In the genomic region with DNA sequence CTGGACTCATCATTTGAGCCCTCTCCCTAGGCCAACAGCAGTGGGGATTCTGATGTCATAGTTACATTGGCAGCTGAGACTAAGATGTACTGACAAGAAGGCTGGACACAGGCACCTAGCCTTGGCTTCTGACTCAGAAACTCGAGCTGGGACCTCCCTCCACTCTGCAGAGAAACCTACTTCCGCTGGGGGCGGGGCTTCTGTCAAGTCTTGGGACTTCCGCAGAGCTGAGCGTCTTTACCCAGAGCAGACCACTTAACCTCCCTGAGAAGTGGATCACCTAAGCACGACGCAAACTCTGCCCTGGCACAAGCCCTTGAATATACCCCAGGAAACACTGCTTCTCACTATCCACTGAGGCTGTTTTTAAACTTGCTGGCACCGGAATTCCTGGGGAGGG, we compare ENCODE assay signal across 8 mouse cellular contexts. TPM values are rescaled to one million over a fixed set of nuclear protein-coding genes. Genes with fewer than 3 reads are reported as not detected.
DNase-seq lines count a peak whose midpoint lies in the region; ATAC-seq and TF ChIP-seq lines count a peak whose summit lies in the region.

No protein-coding gene starts in this region.

- H3K36me3 ChIP-seq in intestine, postnatal 0 days (ENCODE audit: control insufficient read depth, insufficient read depth) = no peaks in the 10 kb centered on the region
- H3K36me3 ChIP-seq in macrophage (ENCODE audit: inconsistent target) = no peaks in the 10 kb centered on the region
- H3K36me3 ChIP-seq in midbrain, postnatal 0 days (ENCODE audit: insufficient read depth, low read length) = no peaks in the 10 kb centered on the region

- no peak overlapping the region for H3K4me3 ChIP-seq in intestine, postnatal 0 days (ENCODE audit: low read depth, low read length)
- H3K4me3 ChIP-seq in macrophage (ENCODE audit: inconsistent target) = no peak overlapping the region
- H3K4me3 ChIP-seq in midbrain, postnatal 0 days (ENCODE audit: low read depth, low read length) = no peak overlapping the region

- TF ChIP-seq CTCF in intestine, postnatal 0 days (IDR thresholded peaks at IDR 0.05; ENCODE audit: low read depth) = no peak
- TF ChIP-seq CTCF in midbrain, postnatal 0 days (IDR thresholded peaks at IDR 0.05) = no peak

- no peaks in the 10 kb centered on the region for H3K27me3 ChIP-seq in intestine, postnatal 0 days (replicated peaks; ENCODE audit: control insufficient read depth, insufficient read depth, low read length)
- H3K27me3 ChIP-seq in midbrain, postnatal 0 days (ENCODE audit: insufficient read depth, low read length) = no peaks in the 10 kb centered on the region

- no peaks in the 10 kb centered on the region for H3K9me3 ChIP-seq in intestine, postnatal 0 days (ENCODE audit: control insufficient read depth)
- no peaks in the 10 kb centered on the region for H3K9me3 ChIP-seq in midbrain, postnatal 0 days (ENCODE audit: low read length)

- H3K4me2 ChIP-seq in intestine, postnatal 0 days (replicated peaks; ENCODE audit: low read depth) = peak overlapping the region; percentile 37; the same call in 1 of the 2 replicates
- no peak overlapping the region for H3K4me2 ChIP-seq in midbrain, postnatal 0 days (ENCODE audit: low read depth, low read length, poor library complexity, severe bottlenecking)

- intact Hi-C loops in left cerebral cortex, postnatal 25 days (cut with DNase I) = no loop called here

- no peak overlapping the region for H3K9ac ChIP-seq in intestine, postnatal 0 days (ENCODE audit: low read depth, low read length)
- no peak overlapping the region for H3K9ac ChIP-seq in midbrain, postnatal 0 days (replicated peaks; ENCODE audit: low read length, poor library complexity, severe bottlenecking)

- ATAC-seq in intestine, postnatal 0 days = peak; percentile 13; the same call in 1 of the 2 replicates
- no peak for ATAC-seq in midbrain, postnatal 0 days (ENCODE audit: low FRiP score)

- WGBS in intestine, postnatal 0 days = 13% methylated on average over 8 of the region's 8 CpGs
- WGBS in macrophage (ENCODE audit: missing documents) = 8% methylated on average over 8 of the region's 8 CpGs
- 26% methylated on average over 8 of the region's 8 CpGs for WGBS in midbrain, postnatal 0 days

- H3K27ac ChIP-seq in intestine, postnatal 0 days (ENCODE audit: low read depth, low read length) = no peak overlapping the region
- 0 out of 2 replicates have a peak overlapping the region, but pooled peaks have one; percentile 5 for H3K27ac ChIP-seq in macrophage
- no peak overlapping the region for H3K27ac ChIP-seq in midbrain, postnatal 0 days (ENCODE audit: low read depth, low read length)

- peak; percentile 69 for DNase-seq in 416B (ENCODE audit: low read depth)
- peak; percentile 76 for DNase-seq in ES-CJ7 (ENCODE audit: low read depth, low spot score)
- peak; percentile 44 for DNase-seq in gastrocnemius, postnatal 10 days
- peak; percentile 95 for DNase-seq in thymus, postnatal 14 days
- no peak for DNase-seq in left cerebral cortex, postnatal 25 days (ENCODE audit: low spot score in 2 of 2)
- DNase-seq in midbrain, postnatal 0 days (ENCODE audit: low spot score) = no peak

- H3K79me2 ChIP-seq in macrophage (ENCODE audit: inconsistent target) = no peaks in the 10 kb centered on the region

- H3K4me1 ChIP-seq in intestine, postnatal 0 days (replicated peaks; ENCODE audit: control insufficient read depth, insufficient read depth, low read length) = no peaks in the 10 kb centered on the region
- H3K4me1 ChIP-seq in midbrain, postnatal 0 days (ENCODE audit: insufficient read depth, low read length) = no peaks in the 10 kb centered on the region

RNA-seq across cellular contexts. Expression of gene Traf1, which starts 16.8 kb away (rescaled TPM):
- total RNA-seq in gastrocnemius, postnatal 10 days (2021) = 1 to 10 TPM in 1 of 2 experiments, under 1 TPM in 1; 0.85 to 2.6 TPM
- 1.1 and 1.6 TPM in 2 replicates for polyA plus RNA-seq in intestine, postnatal 0 days (2015; fragmentation: Nextera tagmentation; extraction: Ambion mirVana)
- total RNA-seq in macrophage (2018; cell fraction: chromatin; rRNA removed) = 1,000 to 10,000 TPM in 2 of 26 experiments, 100 to 1,000 TPM in 17, 10 to 100 TPM in 7; 17.9 to 1,486 (median 305) TPM
- 100 to 1,000 TPM in 4 of 26 experiments, 10 to 100 TPM in 16, 1 to 10 TPM in 6; 4.1 to 298 (median 39.1) TPM for total RNA-seq in macrophage (2018; cell fraction: cytosol; rRNA removed)
- 1,000 to 10,000 TPM in 1 of 26 experiments, 100 to 1,000 TPM in 19, 10 to 100 TPM in 6; 18.6 to 1,031 (median 263) TPM for total RNA-seq in macrophage (2018; cell fraction: nucleus; rRNA removed)
- 3.0 to 7.8 TPM (median 3.3 TPM) in 3 replicates for polyA plus RNA-seq in macrophage (2018)
- 1 to 10 TPM in 1 of 2 experiments, under 1 TPM in 1; 0.57 to 2.1 TPM for total RNA-seq in left cerebral cortex, postnatal 25 days (2021)
- total RNA-seq in midbrain, postnatal 0 days (2014; rRNA removed) = 1.4 and 2.2 TPM in 2 replicates
- polyA plus RNA-seq in midbrain, postnatal 0 days (2015; fragmentation: Nextera tagmentation; extraction: Ambion mirVana) = 2.8 and 3.0 TPM in 2 replicates

RNA-seq across cellular contexts. Expression of gene Phf19, which starts 30.9 kb away (rescaled TPM):
- total RNA-seq in gastrocnemius, postnatal 10 days (2021) = 1 to 10 TPM; 3.9 to 4.7 TPM
- 2.7 and 2.9 TPM in 2 replicates for polyA plus RNA-seq in intestine, postnatal 0 days (2015; fragmentation: Nextera tagmentation; extraction: Ambion mirVana)
- 10 to 100 TPM in 8 of 26 experiments, 1 to 10 TPM in 18; 2.5 to 22.3 (median 7.0) TPM for total RNA-seq in macrophage (2018; cell fraction: chromatin; rRNA removed)
- 1 to 10 TPM; 1.4 to 3.6 (median 2.5) TPM for total RNA-seq in macrophage (2018; cell fraction: cytosol; rRNA removed)
- total RNA-seq in macrophage (2018; cell fraction: nucleus; rRNA removed) = 10 to 100 TPM in 1 of 26 experiments, 1 to 10 TPM in 25; 1.8 to 15.1 (median 3.8) TPM
- 0.77 to 6.5 TPM (median 3.5 TPM) in 3 replicates for polyA plus RNA-seq in macrophage (2018)
- total RNA-seq in left cerebral cortex, postnatal 25 days (2021) = 1 to 10 TPM; 1.3 to 1.6 TPM
- total RNA-seq in midbrain, postnatal 0 days (2014; rRNA removed) = 2.1 and 2.5 TPM in 2 replicates
- 1.3 and 1.8 TPM in 2 replicates for polyA plus RNA-seq in midbrain, postnatal 0 days (2015; fragmentation: Nextera tagmentation; extraction: Ambion mirVana)

Comparison
In these comparisons a context has a peak if more than half of its experiments do, and no peak if none do; other contexts are left out.
1. DNase-seq: peak in 416B (single experiment), ES-CJ7 (single experiment), gastrocnemius, postnatal 10 days (single experiment) and thymus, postnatal 14 days (single experiment); none in left cerebral cortex, postnatal 25 days (0 of 2) and midbrain, postnatal 0 days (single experiment).